Mouse (Mus musculus) neutrophil, adult 65 days (primary cell): ENCODE results near the gene Ttll11. TPM values are rescaled to one million over a fixed set of nuclear protein-coding genes. Genes with fewer than 3 reads are reported as not detected.

Experiments used
- total RNA-seq: library from RNA; stranded (reverse); gene quantifications from 2 replicates; pipeline ENCODE4 v1.2.4, GENCODE M21; 2023

Gene Ttll11
- 1.6 and 1.7 TPM in 2 replicates for total RNA-seq

GRCm38 (mm10) chr2:35979644-35980021 lies at the start of gene Ttll11:
Gene Ttll11, minus strand, starts transcription at chr2:35979913.

Other genes starting within 250 kb of the Ttll11 start
- gene Ndufa8, start 69.5 kb upstream of the Ttll11 start, total RNA-seq: 51.0 and 57.1 TPM in 2 replicates
- gene Morn5, start 69.5 kb upstream of the Ttll11 start, total RNA-seq: not detected in 2 replicates
- gene Lhx6, start 125.5 kb upstream of the Ttll11 start, total RNA-seq: not detected in 2 replicates
- gene Mrrf, start 156.5 kb upstream of the Ttll11 start, total RNA-seq: 2.7 and 5.4 TPM in 2 replicates
- 37.9 and 41.1 TPM in 2 replicates for gene Rbm18, start 156.9 kb upstream of the Ttll11 start, total RNA-seq